Mouse (Mus musculus) neural tube, embryonic 14.5 days (tissue): ENCODE measurements at regions not wholly inside any gene's neighbourhood (a gene's known extent, or its start where the extent isn't known, plus 50 kb on each side); places are given as distances from the start of the nearest gene placed in this dataset.

Source experiments
- ATAC-seq: fragments of 200-750 bp; cut with Nextera tagmentation; 2 replicates; pipeline ENCODE4 v1.8.0; 2017; ENCODE audit warnings: low read depth, mild to moderate bottlenecking, moderate TSS enrichment, moderate library complexity
- H3K27ac ChIP-seq: fragments of 300-500 bp; sonication (generic); 2 replicates; pipeline ENCODE4 v1.5.1; 2014; ENCODE audit warnings: low read depth, mild to moderate bottlenecking, control low read depth, low read length, moderate library complexity, mixed read lengths
- H3K27me3 ChIP-seq: fragments of 300-500 bp; sonication (generic); 2 replicates; pipeline ENCODE4 v1.6.1; 2014; ENCODE audit warnings: low read length; ENCODE audit not compliant: control insufficient read depth, insufficient read depth
- H3K36me3 ChIP-seq: fragments of 300-500 bp; sonication (generic); 2 replicates; pipeline ENCODE4 v1.6.1; 2014; ENCODE audit warnings: low read length, mixed read lengths; ENCODE audit not compliant: control insufficient read depth, insufficient read depth
- H3K4me1 ChIP-seq: fragments of 300-500 bp; sonication (generic); 2 replicates; pipeline ENCODE4 v1.6.1; 2014; ENCODE audit warnings: low read length; ENCODE audit not compliant: control insufficient read depth, insufficient read depth
- H3K4me2 ChIP-seq: fragments of 300-500 bp; sonication (generic); 2 replicates; pipeline ENCODE4 v1.6.1; 2014; ENCODE audit warnings: mild to moderate bottlenecking, low read depth, low read length, control low read depth
- H3K4me3 ChIP-seq: fragments of 300-500 bp; sonication (generic); 2 replicates; pipeline ENCODE4 v1.5.1; 2014; ENCODE audit warnings: low read depth, low read length, control low read depth, mixed read lengths
- H3K9ac ChIP-seq: fragments of 300-500 bp; sonication (generic); replicated peaks from 2 replicates; pipeline ENCODE4 v1.6.1; 2014; ENCODE audit warnings: low read depth, mild to moderate bottlenecking, control low read depth, low read length, mixed read lengths
- H3K9me3 ChIP-seq: fragments of 300-500 bp; sonication (generic); 2 replicates; pipeline ENCODE4 v1.6.1; 2016; ENCODE audit warnings: low read length; ENCODE audit not compliant: control insufficient read depth
- WGBS: fragments of 180-500 bp; shearing (Covaris S2); extraction: QIAGEN DNeasy Blood & Tissue Kit; methylation state at CpG from one replicate; pipeline ENCODE4 v1.1.7; 2014; 5-methylcytosine and 5-hydroxymethylcytosine counted together

DNA sequence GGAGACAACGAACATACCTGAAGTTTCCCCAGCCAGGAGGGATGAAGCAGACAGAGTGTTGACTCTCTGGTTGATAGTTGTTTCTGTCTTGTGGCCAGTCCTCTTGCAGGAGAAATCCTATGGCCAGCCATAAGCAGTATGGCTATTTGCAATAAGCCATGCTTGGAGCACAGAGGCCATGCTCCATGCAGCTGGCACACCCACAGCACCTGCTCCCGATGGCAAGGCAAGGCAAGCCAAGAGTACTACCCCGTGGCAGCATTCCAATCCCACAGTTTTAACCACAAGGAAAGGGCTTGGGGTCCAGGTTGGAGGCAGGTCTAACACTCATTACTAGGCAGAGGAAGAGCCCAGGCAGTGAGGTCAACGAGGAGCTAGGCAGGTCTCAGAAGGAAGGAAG, 181.5 kb downstream of the Bcor start:
- Histone ChIP-seq H3K27me3 (no peaks in the 10 kb centered on the region), H3K36me3 (no peaks in the 10 kb centered on the region), H3K4me1 (no peaks in the 10 kb centered on the region), H3K9ac (no peak overlapping the region), H3K4me3 (no peak overlapping the region), H3K4me2 (no peak overlapping the region), H3K27ac (no peak overlapping the region), H3K9me3 (no peaks in the 10 kb centered on the region)
- 73% methylated on average over 4 of the region's 4 CpGs for WGBS
- no peak for ATAC-seq

DNA sequence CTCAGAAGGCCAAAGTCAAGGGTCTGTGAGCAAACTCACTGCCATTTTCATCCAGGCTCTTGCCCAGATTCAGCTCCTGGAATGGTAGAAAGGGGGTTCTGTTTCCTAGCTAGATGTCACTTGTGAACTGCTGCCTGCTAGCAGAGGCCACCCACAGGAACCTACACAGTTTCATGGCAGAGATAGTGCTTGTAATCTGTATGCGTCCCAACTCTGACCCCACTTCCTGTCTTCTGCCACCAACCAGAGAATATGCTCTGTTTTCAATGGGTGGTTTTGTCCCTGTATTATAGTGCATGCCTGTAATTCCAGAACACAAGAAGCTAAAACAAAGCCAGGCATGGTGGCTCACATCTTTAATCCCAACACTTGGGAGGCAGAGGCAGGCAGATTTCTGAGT, 176.9 kb downstream of the Bcor start:
- Histone ChIP-seq H3K36me3 (no peaks in the 10 kb centered on the region), H3K27me3 (no peaks in the 10 kb centered on the region), H3K27ac (no peak overlapping the region), H3K9ac (no peak overlapping the region), H3K9me3 (no peaks in the 10 kb centered on the region), H3K4me2 (no peak overlapping the region), H3K4me1 (no peaks in the 10 kb centered on the region), H3K4me3 (no peak overlapping the region)
- ATAC-seq, result no peak
- WGBS, result 100% methylated on average over 1 of the region's 1 CpGs
